ENCODE assay signal across 20 mouse cellular contexts in genomic region chr11:7238546-7238945, GRCm38 (mm10). TPM values are rescaled to one million over a fixed set of nuclear protein-coding genes. Genes with fewer than 3 reads are reported as not detected.
"Had no signal": no experiment of that assay in that cellular context is flagged by ENCODE, and none has a peak within 500 bp of the region (broad histone marks: within the 10 kb centered on the region; RNA-seq: fewer than 3 reads in every experiment).

No protein-coding gene starts in this region.

- H3K9me3 ChIP-seq: kidney, embryonic 15.5 days; limb, embryonic 10.5 days; liver, embryonic 12.5 days; lung, embryonic 15.5 days; midbrain, embryonic 15.5 days had no signal

- H3K27ac ChIP-seq: kidney, embryonic 15.5 days; left cerebral cortex, adult 2 months; limb, embryonic 10.5 days; liver, embryonic 12.5 days; lung, embryonic 15.5 days; macrophage; midbrain, embryonic 15.5 days had no signal

- H3K36me3 ChIP-seq: kidney, embryonic 15.5 days; limb, embryonic 10.5 days; liver, embryonic 12.5 days; lung, embryonic 15.5 days; midbrain, embryonic 15.5 days had no signal

- H3K9ac ChIP-seq: kidney, embryonic 15.5 days; liver, embryonic 12.5 days; lung, embryonic 15.5 days; midbrain, embryonic 15.5 days had no signal

- DNase-seq: kidney, postnatal 25 days; lung, postnatal 14 days; right cerebral cortex, postnatal 14 days; thymus, adult 18-20 months; thymus, postnatal 14 days had no signal

- H3K4me3 ChIP-seq: kidney, embryonic 15.5 days; left cerebral cortex, adult 2 months; limb, embryonic 10.5 days; liver, embryonic 12.5 days; lung, embryonic 15.5 days; megakaryocyte, embryonic 14.5 days; midbrain, embryonic 15.5 days had no signal

- H3K27me3 ChIP-seq: kidney, embryonic 15.5 days; liver, embryonic 12.5 days; lung, embryonic 15.5 days; megakaryocyte, embryonic 14.5 days; midbrain, embryonic 15.5 days had no signal

- H3K4me1 ChIP-seq: kidney, embryonic 15.5 days; limb, embryonic 10.5 days; liver, embryonic 12.5 days; lung, embryonic 15.5 days; megakaryocyte, embryonic 14.5 days; midbrain, embryonic 15.5 days had no signal

- ATAC-seq: liver, embryonic 12.5 days; midbrain, embryonic 15.5 days had no signal

- H3K4me2 ChIP-seq: kidney, embryonic 15.5 days; liver, embryonic 12.5 days; lung, embryonic 15.5 days; midbrain, embryonic 11.5 days; midbrain, embryonic 15.5 days had no signal

RNA-seq across cellular contexts. Expression of gene Igfbp3, which starts 24.8 kb away (rescaled TPM):
- total RNA-seq: monocyte, adult 5-6 weeks had no signal
- polyA plus RNA-seq: macrophage had no signal

RNA-seq across cellular contexts. Expression of gene Igfbp1, which starts 41.0 kb away (rescaled TPM):
- total RNA-seq: layer of hippocampus, postnatal 25 days; left cerebral cortex, adult 2 months; monocyte, adult 5-6 weeks had no signal
- polyA plus RNA-seq: macrophage; midbrain, embryonic 15.5 days; neural tube, embryonic 14.5 days; spleen, adult 2 months had no signal

RNA-seq across cellular contexts. Expression of gene Gm11985, which starts 50.2 kb away (rescaled TPM):
- total RNA-seq: layer of hippocampus, postnatal 25 days; left cerebral cortex, adult 2 months; left cerebral cortex, postnatal 14 days; monocyte, adult 5-6 weeks had no signal
- polyA plus RNA-seq: kidney, embryonic 15.5 days; limb, embryonic 10.5 days; liver, embryonic 12.5 days; liver, embryonic 16.5 days; lung, embryonic 15.5 days; macrophage; midbrain, embryonic 11.5 days; midbrain, embryonic 15.5 days; spleen, adult 2 months had no signal
